Mouse (Mus musculus) cortical plate, adult 2 months (tissue): ENCODE measurements around the gene Tsnax.

Experiments used
- CTCF ChIP-seq: fragments of 200-500 bp; IDR thresholded peaks from 2 replicates; pipeline ENCODE4 v1.5.1; 2011; ENCODE audit warnings: mild to moderate bottlenecking, control low read depth, low read length; ENCODE audit not compliant: insufficient read depth; ENCODE audit errors: extremely low read depth
- POLR2A ChIP-seq: fragments of 200-500 bp; IDR thresholded peaks from 2 replicates; pipeline ENCODE4 v1.6.1; 2011; ENCODE audit warnings: mild to moderate bottlenecking, low read length, control low read depth; ENCODE audit not compliant: insufficient read depth; ENCODE audit errors: extremely low read depth

GRCm38 (mm10) chr8:125068146-125068905, 55.5 kb downstream of the Tsnax start:
- TF ChIP-seq CTCF = no peak
- TF ChIP-seq POLR2A = no peak
